In genomic region chr15:31611027-31611426, GRCm38 (mm10) we compare ENCODE assay signal across 8 mouse cellular contexts. TPM values are rescaled to one million over a fixed set of nuclear protein-coding genes. Genes with fewer than 3 reads are reported as not detected.
DNase-seq lines count a peak whose midpoint lies in the region; ATAC-seq and TF ChIP-seq lines count a peak whose summit lies in the region.

No protein-coding gene starts in this region.

- H3K27ac ChIP-seq in layer of hippocampus, adult 2 months, result no peak overlapping the region
- H3K27ac ChIP-seq in hindbrain, embryonic 15.5 days (replicated peaks), result no peak overlapping the region
- no peak overlapping the region for H3K27ac ChIP-seq in kidney, embryonic 15.5 days

- no peak overlapping the region for H3K9ac ChIP-seq in hindbrain, embryonic 15.5 days
- no peak overlapping the region for H3K9ac ChIP-seq in kidney, embryonic 15.5 days

- peak; percentile 80 for TF ChIP-seq CTCF in layer of hippocampus, adult 2 months (conservative IDR thresholded peaks at IDR 0.05)

- ATAC-seq in hindbrain, embryonic 15.5 days (ENCODE audit: low FRiP score, low read depth), result peak; percentile 75; the same call in 1 of the 2 replicates
- ATAC-seq in erythroid progenitor cell, adult 5-6 weeks (replicated peaks; ENCODE audit: low FRiP score, poor library complexity, severe bottlenecking), result no peak
- no peak for ATAC-seq in kidney, embryonic 15.5 days (replicated peaks; ENCODE audit: low FRiP score)

- no peak overlapping the region for H3K4me3 ChIP-seq in layer of hippocampus, adult 2 months
- H3K4me3 ChIP-seq in hindbrain, embryonic 15.5 days, result no peak overlapping the region
- no peak overlapping the region for H3K4me3 ChIP-seq in kidney, embryonic 15.5 days (replicated peaks)

- H3K9me3 ChIP-seq in hindbrain, embryonic 15.5 days, result no peaks in the 10 kb centered on the region
- no peaks in the 10 kb centered on the region for H3K9me3 ChIP-seq in kidney, embryonic 15.5 days (replicated peaks)

- H3K36me3 ChIP-seq in hindbrain, embryonic 15.5 days, result no peaks in the 10 kb centered on the region
- H3K36me3 ChIP-seq in kidney, embryonic 15.5 days, result peaks cover 13% of the 10 kb centered on the region

- H3K4me1 ChIP-seq in hindbrain, embryonic 15.5 days (replicated peaks), result no peaks in the 10 kb centered on the region
- peaks cover 6% of the 10 kb centered on the region for H3K4me1 ChIP-seq in kidney, embryonic 15.5 days

- 80% methylated on average over 3 of the region's 3 CpGs for WGBS in hindbrain, embryonic 15.5 days
- WGBS in kidney, embryonic 15.5 days, result 66% methylated on average over 3 of the region's 3 CpGs

- H3K27me3 ChIP-seq in hindbrain, embryonic 15.5 days, result no peaks in the 10 kb centered on the region
- no peaks in the 10 kb centered on the region for H3K27me3 ChIP-seq in kidney, embryonic 15.5 days

- no peak overlapping the region for H3K4me2 ChIP-seq in hindbrain, embryonic 15.5 days
- H3K4me2 ChIP-seq in kidney, embryonic 15.5 days, result no peak overlapping the region

- DNase-seq in adrenal gland, adult (ENCODE audit: inconsistent age in 2 of 2, low spot score in 1 of 2), result peak; percentile 64 to 85
- DNase-seq in adrenal gland, adult 18-20 months (ENCODE audit: low spot score in 2 of 2), result no peak
- DNase-seq in layer of hippocampus, adult 2 months (ENCODE audit: low spot score in 2 of 2), result peak in 1 of 2 experiments; percentile 41
- DNase-seq in layer of hippocampus, adult 9-11 months, result no peak
- DNase-seq in adrenal gland, postnatal 10 days, result peak; percentile 78

RNA-seq across cellular contexts. Expression of gene Fam173b, which starts 9.4 kb away (rescaled TPM):
- total RNA-seq in adrenal gland, adult 18-20 months (2021), result 10 to 100 TPM; 23.2 to 25.0 TPM
- 10 to 100 TPM; 11.2 to 11.3 TPM for total RNA-seq in layer of hippocampus, adult 2 months (2021)
- total RNA-seq in adrenal gland, postnatal 10 days (2021), result 10 to 100 TPM; 14.8 to 19.4 TPM
- 9.7 and 10.0 TPM in 2 replicates for polyA plus RNA-seq in hindbrain, embryonic 15.5 days (2015; fragmentation: Nextera tagmentation; extraction: Ambion mirVana)
- total RNA-seq in erythroid progenitor cell, adult 5-6 weeks (2015; ENCODE audit: low replicate concordance), result 5.0 and 12.6 TPM in 2 replicates
- total RNA-seq in erythroid progenitor cell, adult 5-6 weeks (2017; ENCODE audit: low replicate concordance), result 2.5 and 6.8 TPM in 2 replicates
- 13.4 and 13.9 TPM in 2 replicates for polyA plus RNA-seq in kidney, embryonic 15.5 days (2015; fragmentation: Nextera tagmentation; extraction: Ambion mirVana)

RNA-seq across cellular contexts. Expression of gene Cct5, which starts 9.4 kb away (rescaled TPM):
- 100 to 1,000 TPM; 309 to 346 TPM for total RNA-seq in adrenal gland, adult 18-20 months (2021)
- total RNA-seq in layer of hippocampus, adult 2 months (2021), result 100 to 1,000 TPM; 236 to 247 TPM
- total RNA-seq in adrenal gland, postnatal 10 days (2021), result 100 to 1,000 TPM; 272 to 290 TPM
- 473 and 479 TPM in 2 replicates for polyA plus RNA-seq in hindbrain, embryonic 15.5 days (2015; fragmentation: Nextera tagmentation; extraction: Ambion mirVana)
- 149 and 170 TPM in 2 replicates for total RNA-seq in erythroid progenitor cell, adult 5-6 weeks (2015; ENCODE audit: low replicate concordance)
- total RNA-seq in erythroid progenitor cell, adult 5-6 weeks (2017; ENCODE audit: low replicate concordance), result 85.0 and 107 TPM in 2 replicates
- polyA plus RNA-seq in kidney, embryonic 15.5 days (2015; fragmentation: Nextera tagmentation; extraction: Ambion mirVana), result 560 and 580 TPM in 2 replicates

RNA-seq across cellular contexts. Expression of gene Cmbl, which starts 45.8 kb away (rescaled TPM):
- total RNA-seq in adrenal gland, adult 18-20 months (2021), result 100 to 1,000 TPM in 1 of 2 experiments, 10 to 100 TPM in 1; 69.7 to 178 TPM
- total RNA-seq in layer of hippocampus, adult 2 months (2021), result 10 to 100 TPM; 12.7 to 12.8 TPM
- 100 to 1,000 TPM in 1 of 2 experiments, 10 to 100 TPM in 1; 82.2 to 106 TPM for total RNA-seq in adrenal gland, postnatal 10 days (2021)
- 11.1 and 15.6 TPM in 2 replicates for polyA plus RNA-seq in hindbrain, embryonic 15.5 days (2015; fragmentation: Nextera tagmentation; extraction: Ambion mirVana)
- total RNA-seq in erythroid progenitor cell, adult 5-6 weeks (2015; ENCODE audit: low replicate concordance), result 2.5 and 12.2 TPM in 2 replicates
- 7.3 and 8.3 TPM in 2 replicates for total RNA-seq in erythroid progenitor cell, adult 5-6 weeks (2017; ENCODE audit: low replicate concordance)
- polyA plus RNA-seq in kidney, embryonic 15.5 days (2015; fragmentation: Nextera tagmentation; extraction: Ambion mirVana), result 13.6 and 14.6 TPM in 2 replicates

Comparison
In these comparisons a context has a peak if more than half of its experiments do, and no peak if none do; other contexts are left out.
1. DNase-seq: peak in adrenal gland, adult (2 of 2) and adrenal gland, postnatal 10 days (single experiment); none in adrenal gland, adult 18-20 months (0 of 2) and layer of hippocampus, adult 9-11 months (single experiment).
2. RNA of gene Cmbl, which starts 45.8 kb away (total RNA-seq): 69.7 to 178 TPM in adrenal gland, adult 18-20 months and 82.2 to 106 TPM in adrenal gland, postnatal 10 days; 12.7 to 12.8 TPM in layer of hippocampus, adult 2 months and 2.5 to 12.2 TPM in erythroid progenitor cell, adult 5-6 weeks; every median in the first group is over 4 times any median in the second.